ENCODE assay signal across 8 mouse cellular contexts in genomic region chr11:3151358-3151757, GRCm38 (mm10). TPM values are rescaled to one million over a fixed set of nuclear protein-coding genes. Genes with fewer than 3 reads are reported as not detected.
A peak's percentile ranks its signal among the peaks of the same experiment; 100 is the strongest.
DNase-seq lines count a peak whose midpoint lies in the region; ATAC-seq and TF ChIP-seq lines count a peak whose summit lies in the region.
"Not testable (repeated sequence)": the region's sequence is repeated elsewhere in the genome, so short reads cannot be mapped to it uniquely, and the experiment has no call there.

No protein-coding gene starts in this region.

- not testable (repeated sequence) for H3K9ac ChIP-seq in embryonic facial prominence, embryonic 15.5 days; heart, embryonic 11.5 days (ENCODE audit: low read depth, low read length); hindbrain, postnatal 0 days (replicated peaks; ENCODE audit: low read length); lung, embryonic 16.5 days (ENCODE audit: low read length); midbrain, embryonic 16.5 days (ENCODE audit: low read depth, low read length)

- not testable (repeated sequence) for H3K36me3 ChIP-seq in embryonic facial prominence, embryonic 15.5 days; heart, embryonic 11.5 days (ENCODE audit: control insufficient read depth, insufficient read depth, low read length); hindbrain, postnatal 0 days (ENCODE audit: insufficient read depth, low read length); lung, embryonic 16.5 days (ENCODE audit: control insufficient read depth, insufficient read depth, low read length); midbrain, embryonic 16.5 days (ENCODE audit: control insufficient read depth, insufficient read depth, low read length); thymus, adult 2 months (ENCODE audit: control insufficient read depth, insufficient read depth, low read length)

- H3K4me1 ChIP-seq in embryonic facial prominence, embryonic 15.5 days; heart, embryonic 11.5 days (ENCODE audit: control insufficient read depth, insufficient read depth, low read length); hindbrain, postnatal 0 days (ENCODE audit: insufficient read depth, low read length); lung, embryonic 16.5 days (replicated peaks; ENCODE audit: control insufficient read depth, insufficient read depth, low read length); midbrain, embryonic 16.5 days (ENCODE audit: control insufficient read depth, insufficient read depth, low read length); thymus, adult 2 months (replicated peaks; ENCODE audit: control insufficient read depth, insufficient read depth, low read length): not testable (repeated sequence)

- TF ChIP-seq CTCF in hindbrain, postnatal 0 days (IDR thresholded peaks at IDR 0.05; ENCODE audit: low read depth); thymus, adult 2 months (IDR thresholded peaks at IDR 0.05; ENCODE audit: borderline replicate concordance, control insufficient read depth, extremely low read depth, insufficient read depth, low read length, poor library complexity): not testable (repeated sequence)

- ATAC-seq in CD4-positive, CD25-positive, alpha-beta regulatory T cell, adult 4 months: peak; percentile 8
- ATAC-seq in embryonic facial prominence, embryonic 15.5 days (ENCODE audit: insufficient number of reproducible peaks, low FRiP score, low TSS enrichment, low read depth): peak; percentile 27
- peak; percentile 32 for ATAC-seq in heart, embryonic 11.5 days (replicated peaks; ENCODE audit: insufficient number of reproducible peaks, low FRiP score, low TSS enrichment)
- peak; percentile 36; the same call in 1 of the 2 replicates for ATAC-seq in hindbrain, postnatal 0 days
- ATAC-seq in lung, embryonic 16.5 days (ENCODE audit: low read depth): peak; percentile 21; the same call in 1 of the 2 replicates
- ATAC-seq in midbrain, embryonic 16.5 days: peak; percentile 54

- not testable (repeated sequence) for H3K4me3 ChIP-seq in embryonic facial prominence, embryonic 15.5 days (replicated peaks); heart, embryonic 11.5 days (ENCODE audit: low read depth, low read length); hindbrain, postnatal 0 days (ENCODE audit: low read length); lung, embryonic 16.5 days (ENCODE audit: low read length); midbrain, embryonic 16.5 days (ENCODE audit: low read depth, low read length); thymus, adult 2 months (ENCODE audit: control insufficient read depth, insufficient read depth, low read length)

- not testable (repeated sequence) for H3K27me3 ChIP-seq in embryonic facial prominence, embryonic 15.5 days; heart, embryonic 11.5 days (ENCODE audit: control insufficient read depth, insufficient read depth, low read length); hindbrain, postnatal 0 days (ENCODE audit: insufficient read depth, low read length); lung, embryonic 16.5 days (ENCODE audit: control insufficient read depth, insufficient read depth, low read depth, low read length); midbrain, embryonic 16.5 days (ENCODE audit: control insufficient read depth, insufficient read depth, low read depth, low read length); thymus, adult 2 months (ENCODE audit: control insufficient read depth, insufficient read depth, low read length)

- not testable (repeated sequence) for DNase-seq in hindbrain, postnatal 0 days (ENCODE audit: low spot score)
- DNase-seq in kidney, postnatal 25 days: peak; percentile 20 to 58
- peak; percentile 19 for DNase-seq in thymus, adult 2 months

- not testable (repeated sequence) for H3K27ac ChIP-seq in embryonic facial prominence, embryonic 15.5 days (replicated peaks); heart, embryonic 11.5 days (ENCODE audit: low read depth, low read length); hindbrain, postnatal 0 days; lung, embryonic 16.5 days (ENCODE audit: low read length); midbrain, embryonic 16.5 days (ENCODE audit: low read length); thymus, adult 2 months (ENCODE audit: control insufficient read depth, insufficient read depth, low read length)

- H3K4me2 ChIP-seq in embryonic facial prominence, embryonic 15.5 days (replicated peaks); heart, embryonic 11.5 days; hindbrain, postnatal 0 days (ENCODE audit: low read depth, low read length); lung, embryonic 16.5 days (ENCODE audit: low read depth, low read length); midbrain, embryonic 16.5 days (ENCODE audit: low read length): not testable (repeated sequence)

- H3K9me3 ChIP-seq in embryonic facial prominence, embryonic 15.5 days (replicated peaks); heart, embryonic 11.5 days (replicated peaks; ENCODE audit: control insufficient read depth, low read length); hindbrain, postnatal 0 days (ENCODE audit: low read length); lung, embryonic 16.5 days (ENCODE audit: control insufficient read depth, low read length); midbrain, embryonic 16.5 days (replicated peaks; ENCODE audit: control insufficient read depth, low read length, poor library complexity, severe bottlenecking): not testable (repeated sequence)

- TF ChIP-seq POLR2A in thymus, adult 2 months (IDR thresholded peaks at IDR 0.05; ENCODE audit: control insufficient read depth, extremely low read depth, insufficient read depth, low read length, poor library complexity): not testable (repeated sequence)

- 88% methylated on average over 4 of the region's 4 CpGs for WGBS in embryonic facial prominence, embryonic 15.5 days
- 83% methylated on average over 4 of the region's 4 CpGs for WGBS in heart, embryonic 11.5 days (ENCODE audit: insufficient replicate concordance)
- 87% methylated on average over 4 of the region's 4 CpGs for whole genome bisulfite sequencing in hindbrain, postnatal 0 days
- WGBS in lung, embryonic 16.5 days: 88% methylated on average over 4 of the region's 4 CpGs
- 94% methylated on average over 4 of the region's 4 CpGs for WGBS in midbrain, embryonic 16.5 days
- WGBS in thymus, adult 2 months: 94% methylated on average over 4 of the region's 4 CpGs

RNA-seq across cellular contexts. Expression of gene Sfi1, which starts 41.9 kb away (rescaled TPM):
- polyA plus RNA-seq in CD4-positive, CD25-positive, alpha-beta regulatory T cell, adult 4 months (2017; shearing (Covaris generic)): 10 to 100 TPM; 31.5 to 46.1 TPM
- 18.1 and 18.6 TPM in 2 replicates for polyA plus RNA-seq in embryonic facial prominence, embryonic 15.5 days (2015; fragmentation: Nextera tagmentation; extraction: Ambion mirVana)
- polyA plus RNA-seq in heart, embryonic 11.5 days (2014; fragmentation: Nextera tagmentation; extraction: Ambion mirVana): 7.6 and 8.6 TPM in 2 replicates
- total RNA-seq in hindbrain, postnatal 0 days (2014; rRNA removed): 16.9 and 18.2 TPM in 2 replicates
- 9.5 and 9.9 TPM in 2 replicates for polyA plus RNA-seq in hindbrain, postnatal 0 days (2015; fragmentation: Nextera tagmentation; extraction: Ambion mirVana)
- 13.7 and 15.8 TPM in 2 replicates for polyA plus RNA-seq in lung, embryonic 16.5 days (2015; fragmentation: Nextera tagmentation; extraction: Ambion mirVana)
- 19.0 and 19.4 TPM in 2 replicates for polyA plus RNA-seq in midbrain, embryonic 16.5 days (2015; fragmentation: Nextera tagmentation; extraction: Ambion mirVana)
- 36.8 and 49.4 TPM in 2 replicates for polyA plus RNA-seq in thymus, adult 2 months (2012; rRNA removed)

RNA-seq across cellular contexts. Expression of gene Eif4enif1, which starts 50.8 kb away (rescaled TPM):
- polyA plus RNA-seq in CD4-positive, CD25-positive, alpha-beta regulatory T cell, adult 4 months (2017; shearing (Covaris generic)): 10 to 100 TPM; 54.0 to 72.4 TPM
- 50.3 and 50.4 TPM in 2 replicates for polyA plus RNA-seq in embryonic facial prominence, embryonic 15.5 days (2015; fragmentation: Nextera tagmentation; extraction: Ambion mirVana)
- 43.2 and 44.9 TPM in 2 replicates for polyA plus RNA-seq in heart, embryonic 11.5 days (2014; fragmentation: Nextera tagmentation; extraction: Ambion mirVana)
- total RNA-seq in hindbrain, postnatal 0 days (2014; rRNA removed): 42.1 and 47.7 TPM in 2 replicates
- polyA plus RNA-seq in hindbrain, postnatal 0 days (2015; fragmentation: Nextera tagmentation; extraction: Ambion mirVana): 35.2 and 35.3 TPM in 2 replicates
- polyA plus RNA-seq in lung, embryonic 16.5 days (2015; fragmentation: Nextera tagmentation; extraction: Ambion mirVana): 34.8 and 37.5 TPM in 2 replicates
- 54.2 and 57.9 TPM in 2 replicates for polyA plus RNA-seq in midbrain, embryonic 16.5 days (2015; fragmentation: Nextera tagmentation; extraction: Ambion mirVana)
- 87.8 and 88.8 TPM in 2 replicates for polyA plus RNA-seq in thymus, adult 2 months (2012; rRNA removed)
